Mouse (Mus musculus) ovary, postnatal 36 days (tissue): ENCODE results near the gene Rln1.

Experiments used
- DNase-seq: peaks from one replicate; pipeline ENCODE4 v3.0.0; 2022; ENCODE audit warnings: low spot score, mixed read lengths

Gene Rln1

GRCm38 (mm10) chr19:29334068-29334745 lies at the start of gene Rln1:
Gene Rln1, minus strand, starts transcription at chr19:29334670.
- DNase-seq = peak; percentile 31

GRCm38 (mm10) chr19:29383368-29383767 lies 48.9 kb upstream of the Rln1 start:
- no peak for DNase-seq

GRCm38 (mm10) chr19:29379839-29380603 lies 45.6 kb upstream of the Rln1 start:
- DNase-seq = no peak

- DNase-seq = no peak
Measured at GRCm38 (mm10) chr19:29376382-29376781, 41.9 kb upstream of the Rln1 start.

- no peak for DNase-seq
Measured at GRCm38 (mm10) chr19:29374947-29375346, 40.5 kb upstream of the Rln1 start.

- DNase-seq = no peak
Measured at GRCm38 (mm10) chr19:29373438-29373837, 39.0 kb upstream of the Rln1 start.

- no peak for DNase-seq
Measured at GRCm38 (mm10) chr19:29372621-29373020, 38.2 kb upstream of the Rln1 start.

- no peak for DNase-seq
Measured at GRCm38 (mm10) chr19:29372138-29372537, 37.7 kb upstream of the Rln1 start.

- no peak for DNase-seq
Measured at GRCm38 (mm10) chr19:29371284-29372081, 37.0 kb upstream of the Rln1 start.

- no peak for DNase-seq
Measured at GRCm38 (mm10) chr19:29370545-29371283, 36.2 kb upstream of the Rln1 start.

GRCm38 (mm10) chr19:29370112-29370511 lies 35.6 kb upstream of the Rln1 start:
- DNase-seq = no peak

GRCm38 (mm10) chr19:29368671-29369309 lies 34.3 kb upstream of the Rln1 start:
- no peak for DNase-seq

- DNase-seq = no peak
Measured at GRCm38 (mm10) chr19:29368041-29368440, 33.6 kb upstream of the Rln1 start.

GRCm38 (mm10) chr19:29366969-29367622 lies 32.6 kb upstream of the Rln1 start, which contains the start of the genes Plgrkt and Cd274:
Gene Plgrkt, minus strand, starts transcription at chr19:29367390.
Gene Cd274, plus strand, starts transcription at chr19:29367455.
- DNase-seq = peak; percentile 74

GRCm38 (mm10) chr19:29366226-29366968 lies 31.9 kb upstream of the Rln1 start:
- DNase-seq = no peak

GRCm38 (mm10) chr19:29365105-29365504 lies 30.6 kb upstream of the Rln1 start:
- no peak for DNase-seq

GRCm38 (mm10) chr19:29364076-29364475 lies 29.6 kb upstream of the Rln1 start:
- DNase-seq = no peak

GRCm38 (mm10) chr19:29363557-29363956 lies 29.1 kb upstream of the Rln1 start:
- DNase-seq = no peak

GRCm38 (mm10) chr19:29362173-29362930 lies 27.9 kb upstream of the Rln1 start:
- DNase-seq = no peak
